ENCODE assay signal across 9 mouse cellular contexts in genomic region chr5:36396011-36396410, GRCm38 (mm10). TPM values are rescaled to one million over a fixed set of nuclear protein-coding genes. Genes with fewer than 3 reads are reported as not detected.
A peak's percentile ranks its signal among the peaks of the same experiment; 100 is the strongest.
DNase-seq lines count a peak whose midpoint lies in the region; ATAC-seq and TF ChIP-seq lines count a peak whose summit lies in the region.
"Had no signal": no experiment of that assay in that cellular context is flagged by ENCODE, and none has a peak within 500 bp of the region (broad histone marks: within the 10 kb centered on the region; RNA-seq: fewer than 3 reads in every experiment).

No protein-coding gene starts in this region.

- 0 out of 2 replicates have a peak, but pooled peaks cover 10% of the 10 kb centered on the region for H3K27me3 ChIP-seq in forebrain, embryonic 14.5 days (replicated peaks; ENCODE audit: control insufficient read depth, insufficient read depth, low read length)

- 70% methylated on average over 3 of the region's 3 CpGs for WGBS in forebrain, embryonic 14.5 days

- no peak for ATAC-seq in forebrain, embryonic 14.5 days

- no peaks in the 10 kb centered on the region for H3K4me1 ChIP-seq in forebrain, embryonic 14.5 days (ENCODE audit: control insufficient read depth, insufficient read depth, low read length)
- H3K4me1 ChIP-seq: liver, embryonic 15.5 days had no signal

- peak; percentile 84 for DNase-seq in ES-CJ7 (ENCODE audit: low read depth, low spot score)
- peak; percentile 12 for DNase-seq in c-Kit-negative CD71-positive TER-119-positive erythroid progenitor cells, embryonic 14.5 days (ENCODE audit: low read depth, low spot score)
- DNase-seq in forebrain, embryonic 14.5 days (ENCODE audit: low spot score), result peak; percentile 73
- DNase-seq in heart, postnatal 14 days, result peak; percentile 69 to 86
- DNase-seq in layer of hippocampus, adult 2 months (ENCODE audit: low spot score in 2 of 2), result peak; percentile 78 to 88
- peak; percentile 89 for DNase-seq in lung, postnatal 10 days
- peak; percentile 88 to 89 for DNase-seq in right cerebral cortex, adult 2 months (ENCODE audit: low spot score in 2 of 2)
- peak; percentile 56 for DNase-seq in urinary bladder, adult 2 months (ENCODE audit: low spot score)

- H3K27ac ChIP-seq in forebrain, embryonic 14.5 days (ENCODE audit: low read depth, low read length), result no peak overlapping the region
- H3K27ac ChIP-seq in layer of hippocampus, adult 2 months, result no peak overlapping the region
- H3K27ac ChIP-seq: liver, embryonic 15.5 days had no signal

- intact Hi-C loops in heart, postnatal 14 days (cut with DNase I), result loop anchor here (5.0 kb wide), 1 partner anchor 249 kb away; no protein-coding TSS in a partner anchor

- H3K4me3 ChIP-seq in forebrain, embryonic 14.5 days (ENCODE audit: low read depth, low read length), result no peak overlapping the region
- H3K4me3 ChIP-seq in layer of hippocampus, adult 2 months, result peak overlapping the region; percentile 95

- no peak overlapping the region for H3K9ac ChIP-seq in forebrain, embryonic 14.5 days (ENCODE audit: low read length)
- H3K9ac ChIP-seq: liver, embryonic 15.5 days had no signal

- H3K9me3 ChIP-seq in forebrain, embryonic 14.5 days (replicated peaks; ENCODE audit: control insufficient read depth, low read length), result no peaks in the 10 kb centered on the region
- H3K9me3 ChIP-seq: liver, embryonic 15.5 days had no signal

- H3K4me2 ChIP-seq in forebrain, embryonic 14.5 days (ENCODE audit: low read length), result peak overlapping the region; percentile 100

- no peaks in the 10 kb centered on the region for H3K36me3 ChIP-seq in forebrain, embryonic 14.5 days (ENCODE audit: control insufficient read depth, insufficient read depth, low read length)
- H3K36me3 ChIP-seq: liver, embryonic 15.5 days had no signal

- TF ChIP-seq CTCF in layer of hippocampus, adult 2 months (conservative IDR thresholded peaks at IDR 0.05), result peak; percentile 90

RNA-seq across cellular contexts. Expression of gene Sorcs2, which starts 1.9 kb away (rescaled TPM):
- polyA plus RNA-seq in forebrain, embryonic 14.5 days (2014; fragmentation: Nextera tagmentation; extraction: Ambion mirVana), result 5.1 and 6.6 TPM in 2 replicates
- total RNA-seq in heart, postnatal 14 days (2021), result 1 to 10 TPM; 9.6 to 9.9 TPM
- total RNA-seq in layer of hippocampus, adult 2 months (2021), result 10 to 100 TPM; 49.2 to 54.8 TPM
- polyA plus RNA-seq in urinary bladder, adult 2 months (2012; rRNA removed), result 15.8 and 20.7 TPM in 2 replicates

Comparison
In these comparisons a context has a peak if more than half of its experiments do, and no peak if none do; other contexts are left out.
1. DNase-seq: peak in every context shown above with its lines; median percentile 89 in lung, postnatal 10 days; 88 in right cerebral cortex, adult 2 months; 84 in ES-CJ7; 83 in layer of hippocampus, adult 2 months; 78 in heart, postnatal 14 days; 73 in forebrain, embryonic 14.5 days; 56 in urinary bladder, adult 2 months; 12 in c-Kit-negative CD71-positive TER-119-positive erythroid progenitor cells, embryonic 14.5 days.
2. RNA of gene Sorcs2, which starts 1.9 kb away (total RNA-seq): 49.2 to 54.8 TPM in layer of hippocampus, adult 2 months; 9.6 to 9.9 TPM in heart, postnatal 14 days; every median in the first group is over 4 times any median in the second.